Mouse (Mus musculus): Measurements from ENCODE around the gene Traf4.

Gene Traf4

DNA sequence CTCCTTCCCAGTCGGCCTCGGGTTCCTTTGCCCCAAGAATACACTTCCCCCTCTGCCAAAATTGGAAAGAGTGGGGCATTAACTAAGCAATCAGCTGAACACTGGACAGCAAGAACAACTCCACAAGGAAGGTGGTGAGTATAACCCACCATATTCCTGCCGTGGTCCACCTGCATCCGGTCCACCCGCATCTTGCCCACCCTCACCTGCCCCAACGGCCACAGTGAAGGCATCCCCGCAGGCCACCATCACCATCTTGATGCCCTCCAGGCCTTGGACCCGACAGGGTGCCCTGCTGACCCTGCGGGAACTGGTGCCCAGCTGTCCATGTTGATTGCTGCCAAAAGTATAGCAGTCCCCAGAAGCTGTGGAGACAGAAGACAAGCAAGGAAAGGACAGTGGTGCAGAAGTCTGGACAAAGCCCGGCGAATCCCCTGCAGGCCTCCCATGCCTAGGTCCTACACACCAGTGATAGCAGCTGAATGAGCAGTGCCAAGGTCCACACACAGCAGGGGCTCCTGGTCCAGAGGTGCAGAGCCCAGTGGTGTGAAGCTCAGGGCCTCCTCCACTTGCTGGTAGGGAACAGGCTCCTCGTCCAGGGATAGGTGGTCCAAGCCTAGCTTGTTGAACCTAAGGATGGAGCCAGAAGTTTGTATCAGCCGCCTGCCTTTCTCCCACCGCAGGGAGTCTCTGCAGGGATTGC lies 2.0 kb upstream of the Traf4 start:
- DNase-seq (ENCODE audit: low spot score in 2 of 2), result no peak

DNA sequence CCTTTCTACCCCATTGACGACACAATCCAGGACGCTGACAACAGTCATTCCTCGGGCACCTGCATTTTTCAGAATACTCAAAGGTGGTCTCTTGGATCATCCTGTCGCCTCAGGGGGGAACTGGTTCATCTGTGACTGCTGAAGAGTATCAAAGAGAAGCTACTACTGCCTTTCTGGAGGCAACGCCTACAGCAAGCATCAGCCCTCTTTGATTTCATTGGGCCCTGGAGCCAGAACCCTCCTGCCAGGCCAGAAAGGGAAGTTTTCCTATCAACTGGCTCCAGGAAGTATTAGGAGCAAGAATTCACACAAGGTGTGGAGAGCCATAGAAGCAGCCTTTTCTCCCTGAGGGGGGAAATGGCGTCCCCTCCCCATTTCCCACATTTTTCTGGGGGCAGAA lies 1.3 kb upstream of the Traf4 start:
- no peak for DNase-seq (ENCODE audit: low spot score in 2 of 2)

DNA sequence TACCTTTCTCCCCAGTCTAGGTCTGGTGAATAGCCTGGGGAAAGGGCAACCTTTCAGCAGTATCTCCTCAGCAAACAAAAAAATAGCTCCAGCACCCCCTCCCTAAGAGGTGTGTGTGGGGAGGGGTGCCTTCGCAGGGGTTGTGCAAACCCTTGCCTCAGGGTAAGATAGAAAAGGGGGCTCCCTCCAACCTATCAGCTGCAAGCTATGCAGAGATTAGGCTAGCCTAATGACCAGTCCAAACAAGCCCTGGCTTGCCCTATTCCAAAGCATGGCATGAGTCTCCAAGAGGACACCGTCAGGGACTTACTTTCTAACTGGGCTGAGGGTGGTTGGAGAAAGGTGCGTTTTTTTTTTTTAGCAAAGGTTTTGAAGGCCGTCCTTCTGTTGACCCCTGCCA lies 772 bp upstream of the Traf4 start:
- no peak for DNase-seq (ENCODE audit: low spot score in 2 of 2)

- DNase-seq (ENCODE audit: low spot score in 2 of 2), result peak; percentile 46 to 84
These were observed 346 bp upstream of the Traf4 start for GRCm38 (mm10) chr11:78165761-78166109.

DNA sequence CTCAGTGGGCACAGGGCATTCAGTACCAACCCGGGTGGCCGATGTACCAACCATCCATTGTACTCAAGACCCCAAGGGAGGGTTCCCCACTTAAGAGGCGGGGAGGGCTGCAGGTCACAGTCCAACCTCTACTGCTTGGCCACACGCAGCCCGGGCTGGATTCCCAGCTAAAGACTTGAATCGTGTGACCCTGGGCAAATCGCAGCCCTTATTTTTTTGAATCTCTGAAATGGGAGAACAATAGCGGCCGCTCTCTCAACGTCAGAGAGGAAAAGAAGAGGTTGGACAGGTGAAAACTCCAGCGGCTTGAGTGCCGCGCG lies 825 bp downstream of the Traf4 start:
- DNase-seq (ENCODE audit: low spot score in 2 of 2), result no peak

DNA sequence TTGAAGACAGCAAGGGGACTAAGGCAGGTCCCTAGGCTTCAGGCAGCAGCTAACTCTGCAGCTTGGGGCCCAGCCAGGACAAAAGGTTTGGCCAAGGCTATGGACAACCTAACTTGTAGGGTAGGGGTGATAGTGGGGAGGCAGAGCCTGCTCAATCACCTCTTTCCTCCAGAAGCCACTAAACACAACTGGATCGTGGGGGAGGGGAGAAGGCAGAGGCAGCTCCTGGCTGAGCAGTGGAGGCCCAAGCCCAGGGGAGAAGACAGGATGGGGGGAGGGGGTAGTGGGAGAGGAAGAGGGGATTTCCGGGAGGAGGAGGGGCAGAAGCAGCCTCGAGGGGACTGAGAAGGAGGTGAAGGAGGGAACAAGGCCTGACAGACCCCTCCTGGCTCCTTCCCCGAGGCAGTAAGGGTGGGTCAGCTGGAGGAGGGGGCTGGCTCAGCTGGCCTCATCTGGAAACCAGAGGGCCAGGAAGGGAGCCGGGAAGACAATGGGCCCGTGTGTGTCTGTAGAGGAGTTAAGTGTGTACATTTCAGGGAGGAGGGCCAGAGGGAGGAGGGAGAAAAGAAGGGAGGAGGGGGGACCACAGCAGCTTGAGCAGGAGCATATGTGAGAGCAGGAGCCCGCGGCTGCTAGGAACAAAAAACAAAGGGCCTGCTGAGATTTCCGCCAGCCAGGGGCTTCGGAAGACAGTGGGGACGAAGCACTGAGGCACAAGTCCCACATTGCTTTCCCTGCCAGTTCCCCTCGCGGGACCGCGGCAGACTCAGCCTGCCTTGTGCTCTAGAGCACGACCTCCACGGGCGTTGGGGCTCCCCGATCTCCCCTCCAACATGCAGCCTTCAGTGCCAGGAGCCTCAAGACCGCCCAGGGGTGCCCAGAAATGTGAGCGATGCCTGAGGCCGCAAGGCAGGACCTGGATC lies 1.4 kb downstream of the Traf4 start:
- no peak for DNase-seq (ENCODE audit: low spot score in 2 of 2)

DNA sequence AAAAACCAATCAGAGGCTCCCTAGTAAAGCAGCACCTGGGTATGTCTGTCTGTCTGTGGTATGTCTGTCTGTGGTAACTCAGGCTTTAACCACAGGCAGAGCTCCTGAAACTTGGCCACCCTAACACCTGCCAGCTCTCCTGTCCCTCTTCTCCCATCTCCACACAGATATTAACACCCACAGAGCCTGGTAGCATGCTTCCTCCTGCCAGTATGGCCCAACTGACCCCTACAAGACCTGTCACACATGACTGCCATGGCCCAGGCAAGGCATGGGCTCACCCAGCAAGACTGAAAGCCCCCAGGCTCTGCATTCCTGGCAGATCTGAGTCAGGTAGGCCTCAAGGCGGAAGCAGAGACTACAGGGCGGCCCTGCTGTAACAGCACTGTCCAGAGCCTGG lies 2.3 kb downstream of the Traf4 start:
- DNase-seq (ENCODE audit: low spot score in 2 of 2), result no peak

DNA sequence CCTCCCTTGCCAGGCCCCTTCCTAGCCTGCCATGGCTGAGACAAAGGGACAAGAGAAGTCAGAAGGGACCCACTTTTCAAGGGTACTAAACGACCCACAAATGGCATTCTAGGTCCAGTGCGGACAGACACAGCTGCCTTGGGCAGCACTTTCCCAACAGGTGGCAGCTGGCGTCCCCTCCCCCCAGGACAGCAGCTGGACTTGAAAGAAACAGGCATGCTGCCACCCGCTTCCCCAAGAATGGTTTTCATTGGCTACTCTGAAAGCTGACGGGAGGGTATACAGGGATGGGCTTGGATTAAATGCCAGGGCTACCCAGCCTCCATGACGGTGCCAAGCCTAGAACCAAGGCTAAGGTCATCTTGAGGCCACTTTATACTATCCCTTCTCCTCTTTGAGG lies 2.9 kb downstream of the Traf4 start:
- no peak for DNase-seq (ENCODE audit: low spot score in 2 of 2)

- DNase-seq (ENCODE audit: low spot score in 2 of 2), result no peak
These were observed 3.4 kb downstream of the Traf4 start for GRCm38 (mm10) chr11:78161968-78162367.

DNA sequence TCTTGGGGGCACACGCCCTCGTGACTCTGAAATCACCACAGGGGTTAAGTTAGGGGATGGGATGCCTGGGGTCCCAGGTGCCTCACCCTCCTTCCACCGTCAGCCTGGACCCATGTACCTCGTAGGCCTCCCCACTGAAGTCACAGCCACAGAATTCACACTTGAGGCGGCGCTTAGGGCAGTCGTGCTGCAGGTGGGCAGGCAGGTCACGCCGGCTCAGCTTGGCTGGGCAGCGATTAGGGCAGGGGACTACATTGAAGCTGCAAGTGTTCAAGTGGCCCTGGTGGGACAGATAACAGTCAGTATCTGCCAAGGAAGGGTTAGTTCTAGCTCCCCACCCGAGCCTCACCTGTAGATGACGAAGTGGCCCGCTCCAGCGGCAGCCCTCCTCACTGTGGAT lies 4.2 kb downstream of the Traf4 start:
- no peak for DNase-seq (ENCODE audit: low spot score in 2 of 2)

- DNase-seq (ENCODE audit: low spot score in 2 of 2), result no peak
These were observed 4.7 kb downstream of the Traf4 start for GRCm38 (mm10) chr11:78160675-78161074.

DNA sequence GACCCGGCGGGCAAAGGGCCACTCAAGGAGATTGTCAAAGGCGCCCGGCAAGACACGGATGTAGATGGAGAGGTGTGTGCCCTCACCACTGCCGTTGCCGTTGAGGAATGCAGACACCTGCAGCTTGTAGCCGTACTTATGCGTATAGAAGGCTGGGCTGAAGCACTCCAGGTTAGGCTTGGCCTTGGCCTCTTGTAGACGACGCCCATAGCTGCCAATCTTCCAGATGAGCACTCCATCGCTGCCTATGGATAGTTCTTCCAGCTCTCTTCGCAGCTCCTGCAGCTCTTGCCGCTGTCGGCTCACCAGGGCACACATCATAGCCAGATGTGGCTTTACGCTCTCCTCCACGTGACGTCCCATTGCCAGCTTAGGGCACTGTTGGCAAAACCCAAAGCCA lies 5.2 kb downstream of the Traf4 start:
- no peak for DNase-seq (ENCODE audit: low spot score in 2 of 2)

DNA sequence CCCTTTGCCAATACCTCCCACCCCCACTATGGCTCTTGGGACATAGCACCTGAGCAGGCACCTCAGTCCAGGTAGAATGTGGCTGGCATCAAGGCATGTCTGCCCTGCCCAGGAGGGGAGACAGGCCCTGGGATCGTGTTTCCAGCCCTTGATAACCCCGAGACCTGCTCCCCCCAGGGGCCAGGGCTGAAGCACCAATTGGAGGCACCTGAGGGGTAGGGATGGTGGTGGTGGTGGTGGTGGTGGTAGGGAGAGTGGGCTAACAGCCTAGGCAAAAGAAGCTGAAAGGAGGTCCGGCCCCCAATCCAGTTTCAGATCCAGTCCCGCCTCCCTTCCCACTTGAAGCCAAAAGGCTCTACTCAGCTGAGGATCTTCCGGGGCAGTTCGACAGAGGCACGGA lies 5.8 kb downstream of the Traf4 start:
- no peak for DNase-seq (ENCODE audit: low spot score in 2 of 2)

DNA sequence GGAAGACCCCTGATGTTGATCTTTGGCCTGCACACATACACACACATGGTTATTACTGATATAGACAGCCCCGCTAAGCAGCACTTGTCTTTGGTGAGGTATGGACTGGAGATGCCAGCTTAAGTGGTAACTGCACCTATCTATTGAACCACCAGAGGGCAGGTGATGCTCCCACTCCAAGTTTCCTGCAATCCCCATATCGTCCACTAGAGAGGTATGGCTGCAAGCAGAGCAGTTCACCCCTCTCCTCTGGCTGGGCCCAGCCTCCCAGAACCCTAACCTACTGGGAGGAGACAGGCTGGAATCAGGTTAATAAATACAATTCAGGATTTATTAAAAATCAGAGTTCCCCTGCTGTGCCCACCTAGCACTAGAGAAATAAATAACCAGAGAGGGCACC lies 6.3 kb downstream of the Traf4 start:
- DNase-seq (ENCODE audit: low spot score in 2 of 2), result peak in 1 of 2 experiments; percentile 72

- no peak for DNase-seq (ENCODE audit: low spot score in 2 of 2)
These were observed 9.2 kb downstream of the Traf4 start for GRCm38 (mm10) chr11:78156156-78156699.

DNA sequence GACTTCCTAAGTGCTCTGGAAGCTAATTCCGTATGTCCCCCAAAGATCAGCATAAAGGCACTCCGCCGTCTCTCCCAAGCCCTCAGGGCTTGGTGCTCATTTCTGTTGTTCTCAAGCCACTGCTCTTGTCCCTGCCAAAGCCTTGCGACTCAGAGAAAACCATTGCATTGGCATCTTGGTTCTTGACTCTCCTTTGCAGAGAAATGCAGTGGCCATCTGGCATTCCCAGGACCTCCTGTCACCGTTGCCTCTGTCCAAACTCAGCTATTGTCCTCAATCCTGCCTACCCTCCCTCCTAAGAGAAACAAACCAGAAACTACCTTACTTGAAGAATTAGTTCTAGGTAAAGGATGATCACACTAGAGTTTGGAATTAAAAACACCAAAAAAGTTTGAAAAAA lies 9.7 kb downstream of the Traf4 start:
- no peak for DNase-seq (ENCODE audit: low spot score in 2 of 2)

DNA sequence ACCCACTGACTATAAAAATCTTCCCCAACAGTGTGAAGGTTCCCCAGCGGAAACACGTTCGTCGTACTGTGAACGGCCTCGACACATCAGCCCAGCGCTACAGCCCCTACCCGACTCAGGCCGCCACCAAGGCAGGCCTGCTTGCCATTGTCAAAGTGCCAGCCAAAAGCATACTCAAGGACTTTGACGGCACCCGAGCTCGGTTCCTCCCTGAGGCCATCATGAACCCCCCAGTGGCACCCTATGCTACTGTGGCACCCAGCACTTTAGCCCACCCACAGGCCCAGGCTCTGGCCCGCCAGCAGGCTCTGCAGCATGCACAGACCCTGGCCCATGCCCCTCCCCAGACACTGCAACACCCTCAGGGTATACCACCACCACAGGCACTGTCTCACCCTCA lies 11.6 kb downstream of the Traf4 start:
- no peak for DNase-seq (ENCODE audit: low spot score in 2 of 2)

DNA sequence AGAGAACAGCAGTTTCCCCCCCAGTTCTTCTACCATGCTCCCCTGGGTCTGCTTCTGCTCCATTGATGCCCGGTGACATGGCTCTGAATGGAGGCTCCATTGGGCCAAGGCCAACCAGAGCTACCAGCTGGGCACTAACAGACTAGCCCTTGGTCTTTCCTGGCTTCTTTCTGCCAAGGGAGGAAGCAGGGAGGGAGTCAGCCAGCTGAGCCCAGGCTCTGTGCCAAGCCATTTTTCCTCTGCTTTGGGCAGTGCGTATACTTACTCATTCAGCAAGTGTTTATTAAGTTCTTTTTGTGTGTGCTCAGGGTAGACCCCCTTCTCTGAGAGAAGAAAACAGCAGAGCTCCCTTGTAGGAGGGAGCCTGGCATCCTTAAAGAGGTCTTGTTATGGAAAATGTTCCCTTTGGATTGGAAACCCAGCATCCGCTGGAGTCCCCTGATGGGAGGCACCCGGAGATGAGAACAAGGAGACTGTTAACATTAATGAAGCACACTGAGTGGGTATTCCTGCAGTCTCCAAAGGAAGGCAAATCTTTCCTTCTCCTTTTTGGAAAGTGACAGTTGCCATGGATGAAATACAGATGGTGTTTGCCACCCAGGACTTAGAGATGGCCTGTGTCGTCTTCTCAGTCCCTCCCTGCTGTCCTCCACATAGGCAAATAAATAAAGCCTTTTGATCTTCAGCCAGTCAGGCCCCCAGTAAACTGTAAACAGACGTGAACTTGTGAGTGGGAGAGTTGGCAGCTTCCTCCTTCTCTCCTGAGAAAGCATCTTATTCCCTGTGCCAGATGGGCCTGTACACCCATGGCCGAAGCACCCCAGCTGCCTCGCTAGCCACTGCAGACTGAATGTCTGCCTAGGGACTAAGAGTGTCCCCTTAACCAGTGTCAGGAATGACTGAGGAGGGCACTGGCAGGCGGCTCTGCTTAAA lies 12.8 kb downstream of the Traf4 start:
- DNase-seq (ENCODE audit: low spot score in 2 of 2), result no peak

DNA sequence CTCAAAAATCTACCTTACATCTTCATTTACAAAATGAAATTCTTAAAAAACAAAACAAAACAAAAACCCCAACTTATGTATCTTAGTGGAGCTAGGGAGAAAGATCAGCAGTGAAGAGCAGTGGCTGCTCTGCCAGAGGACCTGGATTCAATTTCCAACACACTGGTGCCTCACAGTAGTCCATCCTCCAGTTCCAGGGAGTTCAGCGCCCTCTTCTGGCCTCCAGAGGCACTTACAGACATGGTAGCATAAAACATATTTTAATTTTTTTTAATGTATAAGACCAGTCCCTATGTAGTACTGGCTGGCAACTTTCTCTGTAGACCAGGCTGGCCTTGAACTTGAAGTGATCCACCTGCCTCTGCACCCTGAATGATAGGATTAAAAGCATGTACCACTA lies 14.2 kb downstream of the Traf4 start:
- no peak for DNase-seq (ENCODE audit: low spot score in 2 of 2)

GRCm38 (mm10) chr11:78146707-78147543 lies 18.5 kb downstream of the Traf4 start:
- DNase-seq (ENCODE audit: low spot score in 2 of 2), result peak in 1 of 2 experiments; percentile 42

DNA sequence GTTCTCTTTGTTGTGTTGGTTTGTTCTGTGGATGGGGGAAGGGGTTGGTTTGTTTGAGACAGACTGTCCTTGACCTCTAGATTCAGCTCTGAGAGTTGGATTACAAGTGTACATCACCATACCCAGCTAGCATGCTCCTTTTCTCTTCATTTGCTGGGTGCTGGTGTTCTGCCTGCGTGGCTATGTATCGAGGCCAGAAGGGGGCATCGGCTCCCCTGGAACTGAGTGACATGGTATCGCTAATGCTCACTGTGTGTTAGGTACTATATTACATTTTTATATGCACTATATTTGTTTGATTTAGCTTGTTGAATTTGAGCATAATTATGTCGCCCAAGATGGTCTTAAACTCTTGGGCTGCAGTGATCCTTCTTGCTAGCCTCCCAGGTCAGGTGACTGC lies 19.2 kb downstream of the Traf4 start:
- DNase-seq (ENCODE audit: low spot score in 2 of 2), result no peak

Measured in urinary bladder, adult 18-20 months (tissue).